ENCODE assay signal across 9 mouse cellular contexts in genomic region chr6:82763871-82764503, GRCm38 (mm10). TPM values are rescaled to one million over a fixed set of nuclear protein-coding genes. Genes with fewer than 3 reads are reported as not detected.
DNase-seq lines count a peak whose midpoint lies in the region; ATAC-seq and TF ChIP-seq lines count a peak whose summit lies in the region.
"Had no signal": no experiment of that assay in that cellular context is flagged by ENCODE, and none has a peak within 500 bp of the region (broad histone marks: within the 10 kb centered on the region; RNA-seq: fewer than 3 reads in every experiment).

No protein-coding gene starts in this region.

- no peak overlapping the region for H3K4me3 ChIP-seq in kidney, embryonic 16.5 days (ENCODE audit: low read length)
- H3K4me3 ChIP-seq in MEL (ENCODE audit: control insufficient read depth in 1 of 2, insufficient read depth in 1 of 2, low read depth in 2 of 2, low read length in 2 of 2) = peak overlapping the region; percentile 37 to 42
- no peak overlapping the region for H3K4me3 ChIP-seq in heart, postnatal 0 days (ENCODE audit: low read depth, low read length)
- H3K4me3 ChIP-seq in forebrain, embryonic 11.5 days (ENCODE audit: low read depth, low read length) = no peak overlapping the region

- 0 out of 2 replicates have a peak, but pooled peaks have one; percentile 30 for ATAC-seq in kidney, embryonic 16.5 days (ENCODE audit: low FRiP score, low TSS enrichment)
- ATAC-seq in heart, postnatal 0 days (ENCODE audit: insufficient read depth, low read depth) = peak; percentile 61
- peak; percentile 80 for ATAC-seq in megakaryocyte-erythroid progenitor cell, adult 5-6 weeks (replicated peaks; ENCODE audit: low FRiP score, low TSS enrichment, poor library complexity, severe bottlenecking)
- ATAC-seq in forebrain, embryonic 11.5 days (replicated peaks; ENCODE audit: low FRiP score) = no peak
- ATAC-seq: Patski had no signal

- H3K79me2 ChIP-seq in MEL (ENCODE audit: control insufficient read depth, insufficient read depth, low read length, poor library complexity) = peaks cover 66% of the 10 kb centered on the region

- no peak for DNase-seq in kidney, adult 9 months
- DNase-seq in MEL (ENCODE audit: low read depth, low spot score) = peak; percentile 97
- DNase-seq in heart, postnatal 0 days (ENCODE audit: low spot score) = peak; percentile 81
- DNase-seq in left cerebral cortex, postnatal 36 days (ENCODE audit: low spot score in 2 of 2) = no peak
- no peak for DNase-seq in right cerebral cortex, postnatal 14 days
- no peak for DNase-seq in forebrain, embryonic 11.5 days (ENCODE audit: low spot score)

- WGBS in kidney, embryonic 16.5 days = 45% methylated on average over 9 of the region's 9 CpGs
- WGBS in heart, postnatal 0 days = 5% methylated on average over 9 of the region's 9 CpGs
- WGBS in forebrain, embryonic 11.5 days = 53% methylated on average over 9 of the region's 9 CpGs

- no peaks in the 10 kb centered on the region for H3K27me3 ChIP-seq in kidney, embryonic 16.5 days (ENCODE audit: insufficient read depth, low read length)
- H3K27me3 ChIP-seq in MEL (ENCODE audit: control insufficient read depth in 1 of 2, insufficient read depth in 2 of 2, low read length in 2 of 2) = no peaks in the 10 kb centered on the region
- no peaks in the 10 kb centered on the region for H3K27me3 ChIP-seq in heart, postnatal 0 days (ENCODE audit: control insufficient read depth, insufficient read depth, low read length)
- no peaks in the 10 kb centered on the region for H3K27me3 ChIP-seq in forebrain, embryonic 11.5 days (ENCODE audit: control insufficient read depth, insufficient read depth, low read length)
- H3K27me3 ChIP-seq: Patski had no signal

- no peaks in the 10 kb centered on the region for H3K36me3 ChIP-seq in kidney, embryonic 16.5 days (ENCODE audit: insufficient read depth, low read length)
- peaks cover 3 to 52% of the 10 kb centered on the region in 2 experiments; a peak in 3 of 4 replicates for H3K36me3 ChIP-seq in MEL (ENCODE audit: control insufficient read depth in 1 of 2, insufficient read depth in 2 of 2, low read length in 2 of 2)
- H3K36me3 ChIP-seq in heart, postnatal 0 days (replicated peaks; ENCODE audit: control insufficient read depth, insufficient read depth, low read length) = 0 out of 2 replicates have a peak, but pooled peaks cover 4% of the 10 kb centered on the region
- no peaks in the 10 kb centered on the region for H3K36me3 ChIP-seq in forebrain, embryonic 11.5 days (ENCODE audit: control insufficient read depth, insufficient read depth, low read length)

- TF ChIP-seq EP300 in MEL (IDR thresholded peaks at IDR 0.05; ENCODE audit: low read depth in 1 of 2, low read length in 2 of 2) = peak; percentile 90 to 96
- TF ChIP-seq EP300 in heart, postnatal 0 days (IDR thresholded peaks at IDR 0.05; ENCODE audit: low read depth) = 0 out of 2 replicates have a peak, but pooled peaks have one; percentile 19

- H3K27ac ChIP-seq in kidney, embryonic 16.5 days (ENCODE audit: low read length) = no peak overlapping the region
- H3K27ac ChIP-seq in MEL (ENCODE audit: control insufficient read depth, low read depth, low read length) = peak overlapping the region; percentile 98
- H3K27ac ChIP-seq in heart, postnatal 0 days (ENCODE audit: low read depth) = peak overlapping the region; percentile 88
- H3K27ac ChIP-seq in forebrain, embryonic 11.5 days (ENCODE audit: low read depth, low read length) = no peak overlapping the region

- TF ChIP-seq RAD21 in MEL (IDR thresholded peaks at IDR 0.05; ENCODE audit: low read depth, low read length) = no peak

- H3K4me1 ChIP-seq in kidney, embryonic 16.5 days (ENCODE audit: insufficient read depth, low read length) = peaks cover 10% of the 10 kb centered on the region
- peaks cover 27 to 50% of the 10 kb centered on the region in 2 experiments for H3K4me1 ChIP-seq in MEL (ENCODE audit: control insufficient read depth in 1 of 2, insufficient read depth in 2 of 2, low read length in 2 of 2)
- peaks cover 46% of the 10 kb centered on the region for H3K4me1 ChIP-seq in heart, postnatal 0 days (ENCODE audit: control insufficient read depth, insufficient read depth)
- H3K4me1 ChIP-seq in forebrain, embryonic 11.5 days (replicated peaks; ENCODE audit: control insufficient read depth, insufficient read depth, low read length) = peaks cover 3% of the 10 kb centered on the region; the same call in 1 of the 2 replicates

- intact Hi-C loops in left cerebral cortex, postnatal 36 days (cut with DNase I) = no loop called here

- H3K9ac ChIP-seq in kidney, embryonic 16.5 days (replicated peaks; ENCODE audit: low read length) = no peak overlapping the region
- H3K9ac ChIP-seq in MEL (ENCODE audit: control insufficient read depth, low read depth, low read length, poor library complexity, severe bottlenecking) = peak overlapping the region; percentile 63
- H3K9ac ChIP-seq in heart, postnatal 0 days (replicated peaks; ENCODE audit: low read depth, low read length) = peak overlapping the region; percentile 6; the same call in 1 of the 2 replicates
- no peak overlapping the region for H3K9ac ChIP-seq in forebrain, embryonic 11.5 days (ENCODE audit: low read length)

- no peaks in the 10 kb centered on the region for H3K9me3 ChIP-seq in kidney, embryonic 16.5 days (ENCODE audit: low read length)
- H3K9me3 ChIP-seq in MEL (replicated peaks; ENCODE audit: insufficient read depth, low read length) = no peaks in the 10 kb centered on the region
- H3K9me3 ChIP-seq in heart, postnatal 0 days (replicated peaks; ENCODE audit: control insufficient read depth, low read length) = no peaks in the 10 kb centered on the region
- H3K9me3 ChIP-seq in forebrain, embryonic 11.5 days (ENCODE audit: control insufficient read depth, low read length) = no peaks in the 10 kb centered on the region

- no peak overlapping the region for H3K4me2 ChIP-seq in kidney, embryonic 16.5 days (replicated peaks; ENCODE audit: low read depth, low read length)
- H3K4me2 ChIP-seq in heart, postnatal 0 days (ENCODE audit: low read depth, low read length) = peak overlapping the region; percentile 34
- no peak overlapping the region for H3K4me2 ChIP-seq in forebrain, embryonic 11.5 days (ENCODE audit: low read depth, low read length, severe bottlenecking)

- peak; percentile 13 to 65; a peak in 1 of 4 replicates for TF ChIP-seq POLR2A in MEL (IDR thresholded peaks at IDR 0.05; ENCODE audit: control insufficient read depth in 1 of 2, insufficient read depth in 1 of 2, low read depth in 1 of 2, low read length in 2 of 2, poor library complexity in 1 of 2)

- no peak for TF ChIP-seq CTCF in MEL (IDR thresholded peaks at IDR 0.05 in 2 of 3, conservative IDR thresholded peaks at IDR 0.05 in 1 of 3; ENCODE audit: control insufficient read depth in 1 of 3, insufficient read depth in 1 of 3, low read depth in 2 of 3, low read length in 3 of 3, poor library complexity in 1 of 3, severe bottlenecking in 1 of 3)
- TF ChIP-seq CTCF in heart, postnatal 0 days (IDR thresholded peaks at IDR 0.05; ENCODE audit: low read depth) = no peak

TF ChIP-seq in MEL, 35 proteins besides CTCF, POLR2A, EP300 and RAD21 (continues in another document):
- TF ChIP-seq E2F4 (IDR thresholded peaks at IDR 0.05; ENCODE audit: borderline replicate concordance, low read depth, low read length) = no peak
- TF ChIP-seq NRF1 (IDR thresholded peaks at IDR 0.05; ENCODE audit: insufficient read depth, low read depth, low read length, poor library complexity, severe bottlenecking) = no peak
- TF ChIP-seq TBP (IDR thresholded peaks at IDR 0.05; ENCODE audit: low read depth, low read length) = peak; percentile 51; the same call in 1 of the 2 replicates
- peak; percentile 84 for TF ChIP-seq MXI1 (IDR thresholded peaks at IDR 0.05; ENCODE audit: low read depth, low read length)
- 0 out of 2 replicates have a peak, but pooled peaks have one; percentile 42 for TF ChIP-seq JUND (IDR thresholded peaks at IDR 0.05; ENCODE audit: low read depth, low read length)
- TF ChIP-seq TAL1 (IDR thresholded peaks at IDR 0.05; ENCODE audit: low read length) = peak; percentile 86
- peak; percentile 91 for TF ChIP-seq MAZ (IDR thresholded peaks at IDR 0.05; ENCODE audit: low read depth, low read length)
- no peak for TF ChIP-seq MEF2A (IDR thresholded peaks at IDR 0.05; ENCODE audit: extremely low read depth, insufficient replicate concordance, low read depth, low read length, poor library complexity, severe bottlenecking)
- TF ChIP-seq HCFC1 (IDR thresholded peaks at IDR 0.05; ENCODE audit: low read depth, low read length) = peak; percentile 57
- TF ChIP-seq CHD2 (IDR thresholded peaks at IDR 0.05; ENCODE audit: low read length) = peak; percentile 72
- TF ChIP-seq MYB (IDR thresholded peaks at IDR 0.05; ENCODE audit: low read depth, low read length) = 0 out of 2 replicates have a peak, but pooled peaks have one; percentile 15

RNA-seq across cellular contexts. Expression of gene Hk2, which starts 10.3 kb away (rescaled TPM):
- polyA plus RNA-seq in kidney, embryonic 16.5 days (2015; fragmentation: Nextera tagmentation; extraction: Ambion mirVana) = 16.2 and 16.3 TPM in 2 replicates
- 51.6 and 75.6 TPM in 2 replicates for total RNA-seq in MEL (2012; rRNA removed)
- 10 to 100 TPM in 1 of 2 experiments, not detected in 1; 44.2 TPM for polyA plus RNA-seq in MEL (2012; ENCODE audit: insufficient read depth in 1 of 2, insufficient read length in 2 of 2, low read depth in 1 of 2, low replicate concordance in 2 of 2, missing spikeins in 1 of 2)
- total RNA-seq in heart, postnatal 0 days (2014; rRNA removed; ENCODE audit: low replicate concordance) = 39.7 and 50.9 TPM in 2 replicates
- 29.2 and 29.7 TPM in 2 replicates for polyA plus RNA-seq in heart, postnatal 0 days (2015; fragmentation: Nextera tagmentation; extraction: Ambion mirVana)
- 1.4 and 6.8 TPM in 2 replicates for total RNA-seq in megakaryocyte-erythroid progenitor cell, adult 5-6 weeks (2014; fragmentation: Nextera tagmentation)
- total RNA-seq in megakaryocyte-erythroid progenitor cell, adult 5-6 weeks (2017) = 6.5 and 10.6 TPM in 2 replicates
- 1 to 10 TPM; 3.2 to 5.6 TPM for total RNA-seq in left cerebral cortex, postnatal 36 days (2021)
- polyA plus RNA-seq in forebrain, embryonic 11.5 days (2014; fragmentation: Nextera tagmentation; extraction: Ambion mirVana) = 21.7 and 23.1 TPM in 2 replicates

RNA-seq across cellular contexts. Expression of gene Pole4, which starts 58.8 kb away (rescaled TPM):
- polyA plus RNA-seq in kidney, embryonic 16.5 days (2015; fragmentation: Nextera tagmentation; extraction: Ambion mirVana) = 103 TPM in 2 replicates
- total RNA-seq in MEL (2012; rRNA removed) = 65.7 and 67.2 TPM in 2 replicates
- polyA plus RNA-seq in MEL (2012; ENCODE audit: insufficient read depth in 1 of 2, insufficient read length in 2 of 2, low read depth in 1 of 2, low replicate concordance in 2 of 2, missing spikeins in 1 of 2) = 10 to 100 TPM in 1 of 2 experiments, not detected in 1; 76.7 TPM
- 26.8 and 59.9 TPM in 2 replicates for total RNA-seq in heart, postnatal 0 days (2014; rRNA removed; ENCODE audit: low replicate concordance)
- 65.8 and 71.8 TPM in 2 replicates for polyA plus RNA-seq in heart, postnatal 0 days (2015; fragmentation: Nextera tagmentation; extraction: Ambion mirVana)
- 66.7 and 69.6 TPM in 2 replicates for total RNA-seq in megakaryocyte-erythroid progenitor cell, adult 5-6 weeks (2014; fragmentation: Nextera tagmentation)
- 38.8 and 41.2 TPM in 2 replicates for total RNA-seq in megakaryocyte-erythroid progenitor cell, adult 5-6 weeks (2017)
- 10 to 100 TPM; 31.4 to 32.7 TPM for total RNA-seq in left cerebral cortex, postnatal 36 days (2021)
- 97.8 and 101 TPM in 2 replicates for polyA plus RNA-seq in forebrain, embryonic 11.5 days (2014; fragmentation: Nextera tagmentation; extraction: Ambion mirVana)

Comparison
In these comparisons a context has a peak if more than half of its experiments do, and no peak if none do; other contexts are left out.
1. H3K27ac ChIP-seq: peak in MEL (single experiment) and heart, postnatal 0 days (single experiment); none in kidney, embryonic 16.5 days (single experiment) and forebrain, embryonic 11.5 days (single experiment).
2. H3K4me3 ChIP-seq: peak in MEL (2 of 2); none in kidney, embryonic 16.5 days (single experiment), heart, postnatal 0 days (single experiment) and forebrain, embryonic 11.5 days (single experiment).
3. H3K9ac ChIP-seq: peak in MEL (single experiment) and heart, postnatal 0 days (single experiment); none in kidney, embryonic 16.5 days (single experiment) and forebrain, embryonic 11.5 days (single experiment).
4. DNase-seq: peak in MEL (single experiment) and heart, postnatal 0 days (single experiment); none in kidney, adult 9 months (single experiment), left cerebral cortex, postnatal 36 days (0 of 2), right cerebral cortex, postnatal 14 days (single experiment) and forebrain, embryonic 11.5 days (single experiment).